Mouse (Mus musculus) T-helper 17 cell (primary cell): Measurements from ENCODE around the gene Ntm.

Experiments used
- in situ Hi-C, 2 experiments: fragments of 300-600 bp; cut with MboI, MseI; formaldehyde crosslinking; loops; 1 replicate in 1 of 2; 2 replicates in 1 of 2; pipeline ENCODE4 v1.15.1; 2025; ENCODE audit warnings: high pct_unique_total_duplicates in 2 of 2

Ntm gene

DNA sequence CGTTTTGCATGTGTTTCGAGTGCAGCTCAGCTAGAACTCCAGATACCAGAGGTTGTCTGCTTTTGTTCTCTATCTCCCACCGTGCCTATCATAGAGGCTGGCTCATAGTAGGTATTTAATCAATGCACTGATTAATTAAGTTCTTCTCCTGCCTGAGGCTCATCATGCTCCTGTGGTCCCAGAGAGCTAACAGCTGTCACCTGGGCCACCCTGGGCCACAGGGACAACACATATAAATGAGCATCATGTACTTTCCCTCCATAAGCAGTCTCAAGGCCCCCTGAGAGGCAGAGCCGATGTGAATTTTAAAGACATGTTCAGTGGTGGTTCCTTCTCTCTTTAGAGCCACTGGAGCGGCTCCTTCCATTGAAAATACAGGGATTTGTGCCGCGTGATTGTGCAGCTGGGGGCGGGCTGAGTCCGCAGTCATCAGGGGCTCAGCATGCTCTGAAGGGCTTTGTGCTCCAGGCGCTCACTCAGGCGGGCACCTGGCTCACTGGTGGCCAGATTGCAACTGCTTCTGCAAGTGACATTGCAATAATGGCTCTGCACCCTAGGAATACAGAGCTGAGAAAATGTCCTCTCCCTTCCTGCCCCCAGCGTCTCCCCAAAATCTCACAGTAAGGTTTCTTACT lies 160.8 kb downstream of the Ntm start:
- in situ Hi-C loops: no loop called here

GRCm38 (mm10) chr9:29796281-29796680 lies 166.7 kb downstream of the Ntm start:
- in situ Hi-C loops: no loop called here

GRCm38 (mm10) chr9:29791199-29791915 lies 171.6 kb downstream of the Ntm start:
- in situ Hi-C loops: no loop called here

GRCm38 (mm10) chr9:29790017-29790416 lies 172.9 kb downstream of the Ntm start:
- in situ Hi-C loops: no loop called here

DNA sequence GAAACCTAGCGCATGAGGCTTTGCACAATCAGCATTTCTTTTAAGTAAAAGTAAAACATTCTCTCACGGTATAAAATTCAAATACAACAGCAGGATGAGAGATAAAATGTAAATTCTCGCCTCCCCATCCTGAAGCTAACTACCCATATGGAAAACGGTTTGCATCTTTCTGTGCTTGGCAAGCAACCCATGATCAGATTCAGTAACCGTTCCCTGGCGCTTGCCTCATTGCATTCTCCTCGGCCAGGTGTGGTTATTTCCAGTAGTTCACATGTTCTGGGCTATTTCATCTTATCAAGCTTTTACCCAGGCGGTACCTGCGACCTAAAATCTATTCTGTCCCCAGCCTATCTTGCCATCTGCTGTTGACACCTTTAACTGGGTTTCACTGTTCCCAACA lies 174.1 kb downstream of the Ntm start:
- in situ Hi-C loops: no loop called here

DNA sequence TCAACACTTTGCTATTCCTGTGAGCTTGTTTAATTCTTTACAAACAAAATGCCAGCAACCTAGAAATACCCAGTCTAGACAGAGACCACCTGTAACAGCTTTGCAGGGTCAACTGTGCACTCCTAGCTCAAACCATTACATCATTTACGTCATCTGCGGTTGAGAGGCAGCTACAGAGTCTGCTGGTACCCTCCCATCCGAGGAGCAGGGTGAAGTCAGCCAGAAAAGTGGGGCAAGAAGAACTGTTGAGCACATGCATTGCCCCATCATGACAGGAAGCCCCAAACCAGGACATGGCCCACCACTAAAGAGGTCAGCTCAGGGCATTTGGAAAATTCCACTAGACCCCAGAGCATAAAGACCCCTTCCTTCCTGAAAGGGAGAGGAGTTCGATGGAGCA lies 175.5 kb downstream of the Ntm start:
- in situ Hi-C loops: no loop called here

DNA sequence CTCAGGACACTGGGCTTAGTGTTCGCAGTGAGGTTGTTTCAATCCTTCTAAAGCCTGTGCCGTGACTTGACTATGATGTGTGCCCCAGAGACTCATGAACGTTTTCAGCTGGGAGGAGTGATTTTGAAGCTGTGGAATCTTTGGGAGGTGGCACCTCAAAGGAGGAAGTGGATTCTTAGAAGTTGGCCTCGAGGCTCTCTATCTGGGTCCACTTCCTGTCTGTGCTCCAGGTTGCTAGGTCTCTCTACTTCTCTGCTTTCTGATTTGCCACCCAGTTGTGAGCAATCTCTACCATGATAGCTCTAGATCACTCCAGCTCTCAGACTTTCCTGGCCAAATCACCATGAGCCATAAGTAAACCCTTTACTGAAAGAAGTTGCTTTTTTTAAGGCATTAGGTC lies 180.2 kb downstream of the Ntm start:
- in situ Hi-C loops: no loop called here

GRCm38 (mm10) chr9:29779739-29780138 lies 183.2 kb downstream of the Ntm start:
- in situ Hi-C loops: no loop called here

DNA sequence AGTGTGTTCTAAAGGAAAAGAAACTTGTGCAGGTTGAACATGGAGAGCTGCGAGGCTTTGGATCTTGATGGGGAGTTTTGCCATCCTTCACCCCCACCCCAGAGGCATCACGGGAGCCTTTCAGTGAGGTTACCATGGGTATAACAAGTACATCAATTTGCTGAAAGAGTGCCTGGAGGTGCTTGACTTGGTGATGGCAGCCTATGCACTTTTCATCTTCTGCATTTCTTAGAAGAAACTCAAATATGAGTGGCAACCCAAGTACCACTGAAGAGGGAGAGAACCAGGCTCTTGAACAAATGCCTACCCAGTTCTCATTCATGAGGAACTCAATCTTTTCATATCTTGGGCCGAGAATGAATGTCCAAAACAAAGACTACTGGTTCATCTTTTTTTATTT lies 186.0 kb downstream of the Ntm start:
- in situ Hi-C loops: no loop called here

GRCm38 (mm10) chr9:29776542-29776941 lies 186.4 kb downstream of the Ntm start:
- in situ Hi-C loops: no loop called here

DNA sequence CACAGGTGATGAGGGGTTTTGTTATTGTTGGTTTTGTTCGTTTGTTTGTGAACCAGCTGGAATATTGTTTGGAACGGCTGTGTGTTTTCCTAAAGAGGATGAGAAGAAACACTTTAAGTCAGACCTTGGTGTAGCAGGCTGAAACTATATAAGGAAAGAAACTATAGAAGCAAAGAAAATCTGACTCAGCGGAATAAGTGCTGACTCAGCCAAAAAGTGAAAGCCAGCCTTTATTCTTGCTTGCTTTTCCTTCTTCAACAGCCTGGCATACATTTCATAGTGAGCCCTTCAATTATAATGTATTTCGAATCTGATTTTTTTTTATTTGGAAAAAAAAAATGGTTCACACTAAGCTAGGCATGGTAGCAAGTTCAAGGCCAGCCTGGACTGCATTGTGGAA lies 186.9 kb downstream of the Ntm start:
- in situ Hi-C loops: no loop called here

DNA sequence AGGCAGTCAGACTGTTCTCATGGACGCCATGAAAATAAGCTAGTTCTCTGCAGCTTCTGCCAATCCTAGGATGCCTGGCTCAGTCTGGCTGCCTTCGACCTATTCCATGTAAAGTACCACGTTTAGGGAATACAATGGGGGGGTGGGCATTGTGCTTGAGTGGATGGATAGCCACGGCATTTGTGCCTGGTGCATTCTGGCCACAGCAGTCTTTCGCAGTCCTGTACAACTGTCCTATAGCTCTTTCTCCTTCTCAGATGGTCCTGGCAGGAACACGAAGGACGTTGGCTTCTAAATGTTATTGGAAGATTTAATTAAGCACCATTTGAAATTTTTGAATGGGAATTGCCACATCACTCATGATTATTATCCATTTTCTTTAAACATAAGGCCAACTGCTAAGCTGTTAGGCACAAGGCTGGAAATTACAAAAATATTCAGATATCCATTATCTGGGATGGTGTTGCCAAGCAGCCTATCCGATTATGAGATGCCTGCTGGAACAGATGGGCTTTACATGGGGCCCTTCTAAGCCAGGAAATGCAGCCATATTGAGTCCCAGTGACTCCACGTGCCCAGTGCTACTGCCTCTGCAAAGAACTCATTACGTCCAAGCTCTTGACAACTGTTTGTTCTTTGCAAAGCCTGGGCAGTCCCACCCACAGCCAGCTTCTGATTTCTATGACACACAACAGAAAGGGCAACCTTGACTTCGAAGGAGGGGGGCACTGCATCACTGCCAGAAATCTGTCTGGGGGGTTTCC lies 190.1 kb downstream of the Ntm start:
- in situ Hi-C loops: no loop called here

- in situ Hi-C loops: no loop called here
Observed at GRCm38 (mm10) chr9:29771870-29772269, 191.1 kb downstream of the Ntm start.

DNA sequence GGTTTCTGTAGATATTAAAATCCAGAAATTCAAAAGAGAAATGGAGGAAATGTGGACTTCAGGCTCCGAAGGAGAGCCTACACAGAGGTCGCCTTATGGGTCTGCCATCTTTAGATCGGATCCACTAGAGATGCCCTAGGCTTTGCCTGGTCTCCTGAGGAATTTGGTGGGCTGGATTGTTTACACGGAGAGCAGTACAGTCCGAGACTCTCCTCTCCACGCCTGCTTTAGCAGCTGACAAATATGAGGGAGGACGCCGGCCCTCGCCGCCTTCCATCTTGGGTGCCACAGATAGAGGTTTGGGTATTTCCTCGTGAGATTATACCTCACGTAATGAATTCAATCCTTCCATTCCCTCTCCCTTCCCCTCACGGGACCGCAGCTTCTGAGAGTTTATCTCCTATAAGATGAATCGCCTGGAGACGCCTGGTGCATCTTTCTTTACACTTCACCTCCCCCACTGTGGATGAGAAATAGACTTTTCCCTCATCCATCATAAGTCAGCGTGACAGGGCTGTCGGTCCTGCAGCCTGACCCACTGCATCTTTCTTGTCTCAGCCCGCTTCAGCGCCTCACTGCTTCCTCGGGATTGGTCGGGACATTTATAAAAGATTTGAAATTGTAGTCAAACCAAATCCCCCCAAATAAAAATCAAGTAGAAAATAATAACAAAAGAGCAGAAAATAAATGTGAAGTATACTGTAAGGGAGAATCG lies 191.7 kb downstream of the Ntm start:
- in situ Hi-C loops: no loop called here

DNA sequence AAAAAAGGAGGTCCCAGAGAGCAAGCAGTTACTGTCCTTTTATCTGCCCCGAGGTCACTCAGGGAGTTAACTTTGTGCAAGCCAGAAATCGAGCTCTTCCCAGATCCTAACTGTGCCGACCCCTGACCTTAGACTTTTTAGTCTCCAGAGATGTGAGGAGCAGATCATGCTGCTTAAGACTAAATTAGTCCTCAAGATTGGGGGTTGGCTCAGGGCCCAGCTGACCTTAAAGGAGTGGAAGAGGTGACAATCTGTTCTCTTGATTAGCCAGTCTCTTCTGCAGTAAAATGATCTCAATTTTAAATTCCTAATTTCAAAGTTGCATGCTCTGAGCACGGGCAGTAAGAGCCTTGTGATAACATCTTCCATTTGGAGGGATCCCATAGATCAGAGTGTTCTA lies 193.6 kb downstream of the Ntm start:
- in situ Hi-C loops: no loop called here

DNA sequence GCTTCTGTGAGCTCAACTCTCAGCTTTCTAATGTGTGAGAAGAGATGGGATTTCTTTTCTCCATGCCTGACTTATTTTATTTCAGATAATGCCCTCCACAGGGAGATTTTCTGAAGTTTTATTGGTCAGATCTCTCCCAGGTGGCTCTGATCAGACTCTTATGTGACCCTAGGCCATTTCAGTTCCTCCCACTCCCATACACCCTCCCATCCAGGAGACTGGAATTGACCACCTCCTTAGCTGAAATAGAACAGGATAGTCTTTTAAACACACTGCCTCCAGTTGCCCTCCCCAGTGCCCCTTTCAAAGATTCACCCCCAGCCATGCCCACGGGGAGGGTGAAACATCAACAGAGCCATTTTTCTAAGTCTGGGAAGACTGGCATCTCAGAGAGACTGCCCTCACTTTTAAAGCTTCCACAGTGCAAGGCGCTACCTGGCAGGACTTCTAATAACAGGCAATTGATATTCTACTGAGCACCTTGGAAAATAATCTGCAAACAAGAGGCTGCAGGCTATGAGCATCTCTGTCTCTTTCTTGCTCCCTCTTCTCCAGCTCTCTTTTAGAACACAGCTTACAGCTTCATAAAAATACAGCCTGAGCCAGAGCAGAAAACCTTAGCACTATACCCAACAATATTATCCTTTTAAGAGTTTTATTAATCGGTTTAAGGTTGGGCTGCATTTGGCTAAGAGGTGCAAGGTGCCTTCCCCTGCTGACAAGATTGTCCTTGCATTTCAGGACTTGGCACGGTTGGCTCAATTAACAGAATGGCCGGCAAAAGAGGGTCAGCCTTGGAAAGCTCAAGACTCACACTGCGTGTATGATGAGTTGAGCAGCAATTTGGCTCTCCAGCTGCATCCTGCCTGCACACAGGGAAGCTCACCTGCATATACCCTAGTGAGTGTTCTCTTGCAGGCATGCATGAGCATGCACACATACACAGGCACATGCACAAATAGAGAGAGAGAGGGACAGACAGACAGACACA lies 196.7 kb downstream of the Ntm start:
- in situ Hi-C loops: no loop called here

GRCm38 (mm10) chr9:29763338-29763737 lies 199.6 kb downstream of the Ntm start:
- in situ Hi-C loops: no loop called here

DNA sequence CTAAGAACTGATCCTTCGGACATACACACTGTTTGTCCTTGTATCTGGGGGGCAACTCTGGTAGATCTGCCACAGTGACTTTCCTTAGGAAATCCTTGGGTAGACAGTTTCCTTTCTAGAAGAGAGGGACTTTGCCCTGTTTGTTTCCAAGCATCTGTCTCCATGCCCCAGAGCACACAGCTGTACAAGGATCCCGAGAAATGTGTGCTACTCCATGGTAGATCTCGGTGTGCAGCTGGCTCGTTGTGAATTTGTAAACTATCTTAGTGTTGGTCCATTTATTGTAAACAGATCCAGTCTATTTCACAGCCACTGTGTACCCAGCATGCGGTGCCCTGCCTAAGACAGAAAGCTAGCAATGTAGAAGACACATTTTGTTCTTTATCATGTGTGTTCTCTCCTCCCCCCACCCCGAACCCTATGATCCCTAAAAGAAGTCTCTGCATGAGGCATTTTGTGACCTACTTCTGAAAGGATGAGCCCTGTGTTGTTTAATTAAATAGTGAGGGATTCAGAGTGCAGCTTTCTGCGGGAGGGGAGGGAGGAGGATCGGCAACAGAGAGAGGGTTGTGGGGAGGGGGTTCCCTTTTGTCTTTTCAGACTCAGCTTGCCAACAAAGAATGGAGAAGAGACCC lies 200.9 kb downstream of the Ntm start:
- in situ Hi-C loops: no loop called here

GRCm38 (mm10) chr9:29761511-29761910 lies 201.4 kb downstream of the Ntm start:
- in situ Hi-C loops: no loop called here

DNA sequence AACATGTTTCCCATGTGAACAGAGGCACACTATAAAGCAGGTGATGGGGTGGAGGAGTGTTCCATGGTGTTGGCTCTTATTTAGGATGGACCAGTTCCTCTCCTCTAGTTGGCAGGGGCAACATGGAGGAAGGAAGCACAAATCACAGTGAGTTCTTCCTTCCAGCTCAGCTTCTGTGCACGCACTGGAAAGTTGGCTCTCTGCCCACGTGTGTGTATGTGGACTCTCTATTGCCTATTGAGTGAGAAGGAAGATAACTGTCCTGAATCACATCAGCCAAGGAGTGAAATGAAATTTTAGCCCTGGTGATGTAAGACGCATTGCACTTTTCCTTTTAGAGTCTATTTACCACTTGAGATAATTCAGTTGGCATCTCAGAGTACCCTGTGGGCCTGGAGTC lies 203.0 kb downstream of the Ntm start:
- in situ Hi-C loops: no loop called here
